Mouse (Mus musculus) megakaryocyte, embryonic 14.5 days (primary cell): ENCODE data around the gene Stra8.

Experiments
- FLI1 ChIP-seq: IDR thresholded peaks from 2 replicates; pipeline ENCODE4 v1.6.1; 2012; ENCODE audit warnings: low read length, inconsistent platforms, mixed read lengths
- GATA1 ChIP-seq: IDR thresholded peaks from 3 replicates; pipeline ENCODE4 v1.6.1; 2012; ENCODE audit warnings: mixed read lengths, low read length, inconsistent platforms, borderline replicate concordance

DNA sequence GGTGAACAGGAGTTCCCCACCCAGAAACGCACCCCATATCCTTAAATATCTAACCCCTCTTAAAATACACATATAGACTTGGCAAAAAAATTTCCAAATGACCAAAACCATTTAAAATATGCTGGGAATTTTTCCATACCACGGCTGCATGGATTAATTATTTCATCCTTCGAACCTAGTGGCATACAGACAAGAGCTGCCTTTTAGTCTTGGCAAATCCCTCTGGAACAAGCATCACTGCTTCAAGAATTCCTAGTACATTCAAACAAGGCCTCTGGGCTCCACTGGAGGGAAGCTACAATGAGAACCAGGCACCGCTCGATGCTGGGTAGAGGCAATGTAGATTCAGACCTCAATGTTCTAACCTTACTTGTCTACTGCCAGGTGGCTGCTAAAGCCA, 49.2 kb upstream of the Stra8 start:
- TF ChIP-seq GATA1 (no peak), FLI1 (no peak)
